In genomic region chr1:43047811-43048210, GRCm38 (mm10) we compare ENCODE assay signal across 26 mouse cellular contexts. TPM values are rescaled to one million over a fixed set of nuclear protein-coding genes. Genes with fewer than 3 reads are reported as not detected.
DNase-seq lines count a peak whose midpoint lies in the region; ATAC-seq and TF ChIP-seq lines count a peak whose summit lies in the region.
"Had no signal": no experiment of that assay in that cellular context is flagged by ENCODE, and none has a peak within 500 bp of the region (broad histone marks: within the 10 kb centered on the region; RNA-seq: fewer than 3 reads in every experiment).

No protein-coding gene starts in this region.

- H3K27me3 ChIP-seq in midbrain, postnatal 0 days (ENCODE audit: insufficient read depth, low read length) = no peaks in the 10 kb centered on the region
- no peaks in the 10 kb centered on the region for H3K27me3 ChIP-seq in midbrain, embryonic 16.5 days (ENCODE audit: control insufficient read depth, insufficient read depth, low read depth, low read length)
- no peaks in the 10 kb centered on the region for H3K27me3 ChIP-seq in forebrain, embryonic 16.5 days (replicated peaks; ENCODE audit: control insufficient read depth, insufficient read depth, low read length)
- H3K27me3 ChIP-seq: CH12.LX; embryonic facial prominence, embryonic 12.5 days; limb, embryonic 15.5 days; neural tube, embryonic 13.5 days had no signal

- WGBS in midbrain, postnatal 0 days = 74% methylated on average over 10 of the region's 10 CpGs
- WGBS in midbrain, embryonic 16.5 days = 74% methylated on average over 10 of the region's 10 CpGs
- WGBS in forebrain, embryonic 16.5 days = 62% methylated on average over 10 of the region's 10 CpGs

- no peak overlapping the region for H3K27ac ChIP-seq in midbrain, postnatal 0 days (ENCODE audit: low read depth, low read length)
- H3K27ac ChIP-seq in midbrain, embryonic 16.5 days (ENCODE audit: low read length) = no peak overlapping the region
- H3K27ac ChIP-seq in forebrain, embryonic 16.5 days (ENCODE audit: low read length) = no peak overlapping the region
- H3K27ac ChIP-seq: embryonic facial prominence, embryonic 12.5 days; kidney, postnatal 0 days; limb, embryonic 15.5 days; liver, embryonic 14.5 days; neural tube, embryonic 13.5 days had no signal

- DNase-seq in frontal cortex, adult 2 months (ENCODE audit: extremely low spot score in 1 of 2, low spot score in 1 of 2) = peak; percentile 37 to 58
- no peak for DNase-seq in frontal cortex, postnatal 10 days (ENCODE audit: low spot score in 2 of 2)
- DNase-seq in left cerebral cortex, postnatal 14 days (ENCODE audit: low spot score in 2 of 2) = peak; percentile 43 to 58
- no peak for DNase-seq in left cerebral cortex, adult 8-10 months (ENCODE audit: low spot score in 2 of 2)
- DNase-seq in midbrain, postnatal 0 days (ENCODE audit: low spot score) = no peak
- no peak for DNase-seq in thymus, adult 18-20 months
- DNase-seq: adrenal gland, adult 2 months; B cell, adult 2 months; cerebellum, adult 18-20 months; cerebellum, postnatal 14 days; gastrocnemius, postnatal 14 days; heart, adult 11 months; kidney, adult 2 months; lung, postnatal 4 days; thymus, postnatal 14 days had no signal

- H3K4me1 ChIP-seq in midbrain, postnatal 0 days (ENCODE audit: insufficient read depth, low read length) = no peaks in the 10 kb centered on the region
- peaks cover 1% of the 10 kb centered on the region; the same call in 1 of the 2 replicates for H3K4me1 ChIP-seq in midbrain, embryonic 16.5 days (ENCODE audit: control insufficient read depth, insufficient read depth, low read length)
- H3K4me1 ChIP-seq in forebrain, embryonic 16.5 days (replicated peaks; ENCODE audit: control insufficient read depth, insufficient read depth, low read length) = peaks cover 8% of the 10 kb centered on the region; the same call in 1 of the 2 replicates
- H3K4me1 ChIP-seq: embryonic facial prominence, embryonic 12.5 days; limb, embryonic 15.5 days had no signal

- peaks cover 24% of the 10 kb centered on the region for H3K36me3 ChIP-seq in midbrain, postnatal 0 days (ENCODE audit: insufficient read depth, low read length)
- H3K36me3 ChIP-seq in midbrain, embryonic 16.5 days (ENCODE audit: control insufficient read depth, insufficient read depth, low read length) = peaks cover 15% of the 10 kb centered on the region
- H3K36me3 ChIP-seq in forebrain, embryonic 16.5 days (ENCODE audit: control insufficient read depth, insufficient read depth) = 0 out of 2 replicates have a peak, but pooled peaks cover 5% of the 10 kb centered on the region

- H3K4me2 ChIP-seq in midbrain, postnatal 0 days (ENCODE audit: low read depth, low read length, poor library complexity, severe bottlenecking) = no peak overlapping the region
- no peak overlapping the region for H3K4me2 ChIP-seq in midbrain, embryonic 16.5 days (ENCODE audit: low read length)
- no peak overlapping the region for H3K4me2 ChIP-seq in forebrain, embryonic 16.5 days (ENCODE audit: low read length)
- H3K4me2 ChIP-seq: embryonic facial prominence, embryonic 12.5 days; heart, embryonic 11.5 days; limb, embryonic 15.5 days; neural tube, embryonic 13.5 days had no signal

- H3K4me3 ChIP-seq in midbrain, postnatal 0 days (ENCODE audit: low read depth, low read length) = no peak overlapping the region
- no peak overlapping the region for H3K4me3 ChIP-seq in midbrain, embryonic 16.5 days (ENCODE audit: low read depth, low read length)
- H3K4me3 ChIP-seq in forebrain, embryonic 16.5 days (replicated peaks; ENCODE audit: low read length) = no peak overlapping the region
- H3K4me3 ChIP-seq: embryonic facial prominence, embryonic 12.5 days; limb, embryonic 15.5 days; myocyte; neural tube, embryonic 13.5 days had no signal

- H3K9me3 ChIP-seq in midbrain, postnatal 0 days (ENCODE audit: low read length) = no peaks in the 10 kb centered on the region
- no peaks in the 10 kb centered on the region for H3K9me3 ChIP-seq in midbrain, embryonic 16.5 days (replicated peaks; ENCODE audit: control insufficient read depth, low read length, poor library complexity, severe bottlenecking)
- no peaks in the 10 kb centered on the region for H3K9me3 ChIP-seq in forebrain, embryonic 16.5 days (ENCODE audit: control insufficient read depth, low read length)
- H3K9me3 ChIP-seq: embryonic facial prominence, embryonic 12.5 days; G1E; limb, embryonic 15.5 days; neural tube, embryonic 13.5 days had no signal

- no peak for TF ChIP-seq CTCF in midbrain, postnatal 0 days (IDR thresholded peaks at IDR 0.05)

- ATAC-seq in midbrain, postnatal 0 days (ENCODE audit: low FRiP score) = 0 out of 2 replicates have a peak, but pooled peaks have one; percentile 41
- no peak for ATAC-seq in midbrain, embryonic 16.5 days
- peak; percentile 32 for ATAC-seq in forebrain, embryonic 16.5 days

- intact Hi-C loops in left cerebral cortex, postnatal 14 days (cut with DNase I) = loop anchor here (5.0 kb wide), 1 partner anchor 136 kb away; no protein-coding TSS in a partner anchor

- H3K9ac ChIP-seq in midbrain, postnatal 0 days (replicated peaks; ENCODE audit: low read length, poor library complexity, severe bottlenecking) = no peak overlapping the region
- H3K9ac ChIP-seq in midbrain, embryonic 16.5 days (ENCODE audit: low read depth, low read length) = no peak overlapping the region
- H3K9ac ChIP-seq in forebrain, embryonic 16.5 days (replicated peaks; ENCODE audit: low read depth, low read length) = no peak overlapping the region
- H3K9ac ChIP-seq: embryonic facial prominence, embryonic 12.5 days; limb, embryonic 15.5 days; liver, embryonic 14.5 days; neural tube, embryonic 13.5 days had no signal

RNA-seq across cellular contexts. Expression of gene Tgfbrap1, which starts 50.6 kb away (rescaled TPM):
- polyA plus RNA-seq in frontal cortex, adult 2 months (2012; rRNA removed) = 34.4 and 36.7 TPM in 2 replicates
- 10 to 100 TPM; 40.3 to 41.7 TPM for total RNA-seq in left cerebral cortex, postnatal 14 days (2021)
- 10 to 100 TPM; 38.5 to 44.9 (median 42.7) TPM for total RNA-seq in left cerebral cortex, adult 8-10 months (2022)
- total RNA-seq in midbrain, postnatal 0 days (2014; rRNA removed) = 45.6 and 47.2 TPM in 2 replicates
- polyA plus RNA-seq in midbrain, postnatal 0 days (2015; fragmentation: Nextera tagmentation; extraction: Ambion mirVana) = 15.7 and 16.9 TPM in 2 replicates
- 17.6 and 17.8 TPM in 2 replicates for polyA plus RNA-seq in midbrain, embryonic 16.5 days (2015; fragmentation: Nextera tagmentation; extraction: Ambion mirVana)
- 18.1 and 19.5 TPM in 2 replicates for polyA plus RNA-seq in forebrain, embryonic 16.5 days (2015; fragmentation: Nextera tagmentation; extraction: Ambion mirVana)

RNA-seq across cellular contexts. Expression of gene AI597479, which starts 50.7 kb away (rescaled TPM):
- polyA plus RNA-seq in frontal cortex, adult 2 months (2012; rRNA removed) = 22.3 and 23.8 TPM in 2 replicates
- total RNA-seq in left cerebral cortex, postnatal 14 days (2021) = 10 to 100 TPM; 19.8 to 20.3 TPM
- total RNA-seq in left cerebral cortex, adult 8-10 months (2022) = 10 to 100 TPM; 23.4 to 28.0 (median 25.3) TPM
- total RNA-seq in midbrain, postnatal 0 days (2014; rRNA removed) = 36.8 and 43.6 TPM in 2 replicates
- polyA plus RNA-seq in midbrain, postnatal 0 days (2015; fragmentation: Nextera tagmentation; extraction: Ambion mirVana) = 36.6 and 38.3 TPM in 2 replicates
- 57.5 and 59.9 TPM in 2 replicates for polyA plus RNA-seq in midbrain, embryonic 16.5 days (2015; fragmentation: Nextera tagmentation; extraction: Ambion mirVana)
- 56.7 and 61.8 TPM in 2 replicates for polyA plus RNA-seq in forebrain, embryonic 16.5 days (2015; fragmentation: Nextera tagmentation; extraction: Ambion mirVana)

Comparison
In these comparisons a context has a peak if more than half of its experiments do, and no peak if none do; other contexts are left out.
1. DNase-seq: peak in frontal cortex, adult 2 months (2 of 2) and left cerebral cortex, postnatal 14 days (2 of 2); none in frontal cortex, postnatal 10 days (0 of 2), left cerebral cortex, adult 8-10 months (0 of 2), midbrain, postnatal 0 days (single experiment) and thymus, adult 18-20 months (0 of 2).